Mouse (Mus musculus): ENCODE data around the gene Pcdh10. TPM values are rescaled to one million over a fixed set of nuclear protein-coding genes. Genes with fewer than 3 reads are reported as not detected.

Gene Pcdh10
- polyA plus RNA-seq, 1 experiment from 2014 or later, result 6.2 TPM

DNA sequence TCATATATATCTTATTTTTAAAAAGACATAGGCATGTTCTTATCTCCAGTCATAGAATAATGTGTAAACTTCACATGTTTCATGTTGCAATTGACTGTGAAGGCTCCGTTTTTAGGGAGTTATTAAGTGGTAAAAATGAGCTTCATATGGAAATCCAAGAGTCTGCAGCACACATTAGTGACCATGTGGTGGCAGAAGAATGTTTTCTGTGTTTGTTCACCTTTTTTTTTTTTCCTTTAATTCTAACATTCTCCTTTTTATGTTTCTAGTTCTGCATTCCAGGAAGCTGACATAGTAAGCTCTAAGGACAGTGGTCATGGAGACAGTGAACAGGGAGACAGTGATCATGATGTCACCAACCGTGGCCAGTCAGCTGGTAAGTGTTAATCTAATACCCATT is 5.6 kb downstream of the Pcdh10 start:
- no peak overlapping the region for H3K4me2 ChIP-seq
- WGBS, result 37% methylated on average over 2 of the region's 2 CpGs

GRCm38 (mm10) chr3:45385028-45385427 is 6.8 kb downstream of the Pcdh10 start:
- Histone ChIP-seq H3K4me3 (no peak overlapping the region), H3K27me3 (peaks cover 21% of the 10 kb centered on the region), H3K9me3 (no peaks in the 10 kb centered on the region), H3K9ac (no peak overlapping the region), H3K27ac (no peak overlapping the region), H3K4me2 (no peak overlapping the region), H3K4me1 (peaks cover 18% of the 10 kb centered on the region), H3K36me3 (no peaks in the 10 kb centered on the region)
- 43% methylated on average over 3 of the region's 3 CpGs for WGBS
- ATAC-seq (ENCODE audit: insufficient number of reproducible peaks, low FRiP score, low TSS enrichment, low read depth), result no peak

More for the DNA sequence above, 5.6 kb downstream of the Pcdh10 start:
- Histone ChIP-seq H3K27me3 (peaks cover 30% of the 10 kb centered on the region), H3K4me1 (peaks cover 26% of the 10 kb centered on the region), H3K36me3 (no peaks in the 10 kb centered on the region), H3K9me3 (no peaks in the 10 kb centered on the region), H3K9ac (no peak overlapping the region), H3K4me3 (no peak overlapping the region), H3K27ac (no peak overlapping the region)
- ATAC-seq (ENCODE audit: insufficient number of reproducible peaks, low FRiP score, low TSS enrichment, low read depth), result no peak

GRCm38 (mm10) chr3:45385451-45385850 is 7.3 kb downstream of the Pcdh10 start:
- H3K9ac ChIP-seq, result no peak overlapping the region
- no peaks in the 10 kb centered on the region for H3K36me3 ChIP-seq
- peaks cover 17% of the 10 kb centered on the region for H3K27me3 ChIP-seq
- 55% methylated on average over 2 of the region's 2 CpGs for WGBS
- H3K27ac ChIP-seq, result no peak overlapping the region
- no peaks in the 10 kb centered on the region for H3K9me3 ChIP-seq
- peaks cover 14% of the 10 kb centered on the region for H3K4me1 ChIP-seq
- H3K4me2 ChIP-seq, result no peak overlapping the region
- no peak for ATAC-seq (ENCODE audit: insufficient number of reproducible peaks, low FRiP score, low TSS enrichment, low read depth)
- H3K4me3 ChIP-seq, result no peak overlapping the region

- Histone ChIP-seq H3K4me2 (no peak overlapping the region), H3K36me3 (no peaks in the 10 kb centered on the region), H3K27ac (no peak overlapping the region), H3K9ac (no peak overlapping the region), H3K4me3 (no peak overlapping the region), H3K9me3 (no peaks in the 10 kb centered on the region), H3K4me1 (peaks cover 3% of the 10 kb centered on the region; the same call in 1 of the 2 replicates), H3K27me3 (peaks cover 7% of the 10 kb centered on the region)
- WGBS, result 81% methylated on average over 2 of the region's 2 CpGs
- no peak for ATAC-seq (ENCODE audit: insufficient number of reproducible peaks, low FRiP score, low TSS enrichment, low read depth)
These were observed 8.3 kb downstream of the Pcdh10 start for GRCm38 (mm10) chr3:45386512-45386911.

DNA sequence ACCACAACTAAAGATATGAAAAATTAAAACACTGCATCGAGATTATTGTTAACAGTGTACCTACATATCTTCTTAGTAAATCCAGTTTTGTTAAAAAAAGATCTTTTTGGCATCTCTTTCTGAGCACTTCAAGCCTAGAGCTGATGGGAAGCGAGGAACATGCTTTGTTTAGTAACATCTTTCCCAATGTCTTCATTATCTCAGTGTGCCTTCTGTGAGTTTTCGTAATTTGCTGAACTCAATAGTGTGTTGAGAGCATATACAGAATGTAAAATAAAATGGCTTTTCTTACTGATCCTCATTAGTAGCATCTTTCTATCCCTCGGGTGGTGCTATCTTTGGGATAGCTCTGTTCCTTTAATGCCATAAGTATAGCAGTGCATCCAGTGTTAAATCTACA is 18.9 kb downstream of the Pcdh10 start:
- H3K27me3 ChIP-seq, result no peaks in the 10 kb centered on the region
- H3K36me3 ChIP-seq, result no peaks in the 10 kb centered on the region
- WGBS, result 84% methylated on average over 4 of the region's 4 CpGs
- no peak overlapping the region for H3K27ac ChIP-seq
- no peak for ATAC-seq (ENCODE audit: insufficient number of reproducible peaks, low FRiP score, low TSS enrichment, low read depth)
- H3K4me1 ChIP-seq, result no peaks in the 10 kb centered on the region
- no peaks in the 10 kb centered on the region for H3K9me3 ChIP-seq
- H3K9ac ChIP-seq, result no peak overlapping the region
- no peak overlapping the region for H3K4me2 ChIP-seq
- H3K4me3 ChIP-seq, result no peak overlapping the region

GRCm38 (mm10) chr3:45403239-45403638 is 25.0 kb downstream of the Pcdh10 start:
- no peak overlapping the region for H3K27ac ChIP-seq
- no peak overlapping the region for H3K9ac ChIP-seq
- no peak overlapping the region for H3K4me3 ChIP-seq
- H3K36me3 ChIP-seq, result no peaks in the 10 kb centered on the region
- no peaks in the 10 kb centered on the region for H3K27me3 ChIP-seq
- H3K4me1 ChIP-seq, result no peaks in the 10 kb centered on the region
- WGBS, result 87% methylated on average over 2 of the region's 2 CpGs
- no peak overlapping the region for H3K4me2 ChIP-seq
- ATAC-seq (ENCODE audit: insufficient number of reproducible peaks, low FRiP score, low TSS enrichment, low read depth), result no peak
- H3K9me3 ChIP-seq, result no peaks in the 10 kb centered on the region

- H3K27me3 ChIP-seq, result no peaks in the 10 kb centered on the region
- no peak overlapping the region for H3K4me3 ChIP-seq
- no peaks in the 10 kb centered on the region for H3K9me3 ChIP-seq
- no peaks in the 10 kb centered on the region for H3K36me3 ChIP-seq
- WGBS, result 27% methylated on average over 1 of the region's 1 CpGs
- no peaks in the 10 kb centered on the region for H3K4me1 ChIP-seq
- H3K27ac ChIP-seq, result no peak overlapping the region
- H3K9ac ChIP-seq, result no peak overlapping the region
- H3K4me2 ChIP-seq, result no peak overlapping the region
- ATAC-seq (ENCODE audit: insufficient number of reproducible peaks, low FRiP score, low TSS enrichment, low read depth), result no peak
These were observed 53.5 kb downstream of the Pcdh10 start for GRCm38 (mm10) chr3:45431691-45432090.

DNA sequence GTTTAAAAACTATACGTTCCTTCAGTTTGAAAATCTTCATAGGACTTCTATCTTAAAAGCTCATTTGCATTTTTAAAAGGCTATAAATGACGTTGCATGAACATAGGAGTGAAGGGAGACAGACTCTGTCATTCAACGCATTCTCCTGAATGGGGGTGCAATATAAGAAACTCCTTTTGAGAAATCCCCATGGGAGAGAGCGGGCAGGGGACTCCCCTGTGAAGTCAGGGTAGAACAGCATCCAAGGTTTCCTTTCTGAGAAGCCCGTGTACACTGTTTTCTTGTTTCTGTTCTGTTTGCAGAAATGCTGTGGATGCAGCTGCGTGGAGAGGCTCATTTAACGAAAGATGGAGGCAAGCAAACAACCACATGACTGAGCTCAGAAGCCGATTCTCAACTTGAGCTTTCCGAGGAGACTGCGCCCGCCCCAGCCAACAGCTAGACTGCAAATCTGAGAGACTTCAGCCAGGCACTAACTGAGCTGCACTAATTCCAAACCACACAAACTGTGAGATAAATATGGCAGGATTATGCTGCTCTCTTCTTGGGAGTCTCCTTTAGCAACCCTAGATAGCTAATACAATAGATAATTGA is 54.1 kb downstream of the Pcdh10 start:
- Histone ChIP-seq H3K4me2 (no peak overlapping the region), H3K4me3 (no peak overlapping the region), H3K9ac (no peak overlapping the region), H3K4me1 (no peaks in the 10 kb centered on the region), H3K9me3 (no peaks in the 10 kb centered on the region), H3K36me3 (no peaks in the 10 kb centered on the region), H3K27ac (no peak overlapping the region), H3K27me3 (no peaks in the 10 kb centered on the region)
- 31% methylated on average over 11 of the region's 11 CpGs for WGBS
- no peak for ATAC-seq (ENCODE audit: insufficient number of reproducible peaks, low FRiP score, low TSS enrichment, low read depth)

All from limb, embryonic 15.5 days (tissue).